Mouse (Mus musculus): ENCODE measurements at regions not wholly inside any gene's neighbourhood (a gene's known extent, or its start where the extent isn't known, plus 50 kb on each side); places are given as distances from the start of the nearest gene placed in this dataset.

DNA sequence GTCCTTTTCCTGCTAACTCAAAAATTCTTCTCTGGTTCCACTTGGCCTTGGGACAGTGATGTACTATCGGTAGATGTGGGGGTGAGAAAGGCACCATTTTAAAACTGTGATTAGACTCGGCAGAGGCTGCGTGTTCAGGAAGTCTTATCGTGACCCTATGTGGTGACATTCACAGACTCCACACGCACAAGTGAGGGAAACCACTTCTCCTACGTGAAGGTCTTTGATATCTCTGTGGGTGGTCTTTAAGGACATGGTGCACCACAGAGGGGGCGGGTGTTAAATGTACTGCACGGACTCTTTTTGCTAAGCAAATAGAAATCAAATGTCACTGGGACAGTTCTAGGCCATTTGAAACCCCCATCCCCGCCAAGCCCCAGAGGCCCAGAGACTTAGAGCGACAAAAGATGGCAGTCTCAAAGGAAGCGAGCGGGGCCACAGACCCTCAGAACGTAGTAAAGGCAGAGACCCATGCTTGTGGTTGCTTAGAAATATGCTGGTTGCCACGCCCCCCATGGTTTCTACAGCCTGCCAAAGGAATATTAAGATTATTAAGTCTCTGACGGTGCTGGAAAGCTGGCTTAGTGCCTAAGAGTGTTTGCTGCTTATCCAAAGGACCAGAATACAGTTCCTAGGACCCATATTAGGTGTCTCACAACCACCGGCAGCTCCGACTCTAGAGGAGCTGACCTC is 73.6 kb upstream of the Slc45a1 start:
- Histone ChIP-seq H3K9me3 (replicated peaks; ENCODE audit: insufficient read depth, low read length) (no peaks in the 10 kb centered on the region), H3K27ac (ENCODE audit: control insufficient read depth, low read depth, low read length) (no peak overlapping the region), H3K36me3 (ENCODE audit: control insufficient read depth in 1 of 2, insufficient read depth in 2 of 2, low read length in 2 of 2) (no peaks in the 10 kb centered on the region), H3K4me3 (ENCODE audit: control insufficient read depth in 1 of 2, insufficient read depth in 1 of 2, low read depth in 2 of 2, low read length in 2 of 2) (no peak overlapping the region), H3K4me1 (ENCODE audit: control insufficient read depth in 1 of 2, insufficient read depth in 2 of 2, low read length in 2 of 2) (peaks cover 0 to 7% of the 10 kb centered on the region in 2 experiments; a peak in 1 of 4 replicates), H3K27me3 (ENCODE audit: control insufficient read depth in 1 of 2, insufficient read depth in 2 of 2, low read length in 2 of 2) (no peaks in the 10 kb centered on the region), H3K9ac (ENCODE audit: control insufficient read depth, low read depth, low read length, poor library complexity, severe bottlenecking) (no peak overlapping the region), H3K79me2 (ENCODE audit: control insufficient read depth, insufficient read depth, low read length, poor library complexity) (no peaks in the 10 kb centered on the region)
- TF ChIP-seq CHD1 (IDR thresholded peaks at IDR 0.05; ENCODE audit: low read depth, low read length) = no peak
- TF ChIP-seq POLR2AphosphoS5 (IDR thresholded peaks at IDR 0.05; ENCODE audit: borderline replicate concordance, low read depth, low read length) = no peak
- TF ChIP-seq USF2 (IDR thresholded peaks at IDR 0.05; ENCODE audit: borderline replicate concordance in 1 of 2, insufficient read depth in 1 of 2, low read depth in 1 of 2, low read length in 2 of 2) = no peak
- no peak for TF ChIP-seq MAFK (IDR thresholded peaks at IDR 0.05; ENCODE audit: borderline replicate concordance, low read depth, low read length)
- no peak for TF ChIP-seq HCFC1 (IDR thresholded peaks at IDR 0.05; ENCODE audit: low read depth, low read length)
- no peak for TF ChIP-seq JUND (IDR thresholded peaks at IDR 0.05; ENCODE audit: low read depth, low read length)
- TF ChIP-seq BHLHE40 (IDR thresholded peaks at IDR 0.05; ENCODE audit: borderline replicate concordance, low read depth, low read length) = no peak
- no peak for TF ChIP-seq NRF1 (IDR thresholded peaks at IDR 0.05; ENCODE audit: insufficient read depth, low read depth, low read length, poor library complexity, severe bottlenecking)
- no peak for TF ChIP-seq POLR2AphosphoS2 (IDR thresholded peaks at IDR 0.05; ENCODE audit: low read length)
- TF ChIP-seq ELF1 (IDR thresholded peaks at IDR 0.05; ENCODE audit: low read depth, low read length) = no peak
- TF ChIP-seq RCOR1 (IDR thresholded peaks at IDR 0.05; ENCODE audit: low read depth, low read length) = no peak
- TF ChIP-seq GATA1 (IDR thresholded peaks at IDR 0.05; ENCODE audit: low read depth, low read length) = no peak
- TF ChIP-seq TCF12 (IDR thresholded peaks at IDR 0.05; ENCODE audit: low read depth, low read length) = no peak
- TF ChIP-seq MEF2A (IDR thresholded peaks at IDR 0.05; ENCODE audit: extremely low read depth, insufficient replicate concordance, low read depth, low read length, poor library complexity, severe bottlenecking) = no peak
- TF ChIP-seq ZNF384 (IDR thresholded peaks at IDR 0.05; ENCODE audit: low read depth, low read length) = no peak
- TF ChIP-seq ZMIZ1 (IDR thresholded peaks at IDR 0.05; ENCODE audit: low read depth, low read length) = no peak
- no peak for TF ChIP-seq RAD21 (IDR thresholded peaks at IDR 0.05; ENCODE audit: low read depth, low read length)
- TF ChIP-seq SIN3A (IDR thresholded peaks at IDR 0.05; ENCODE audit: low read length) = no peak
- DNase-seq (ENCODE audit: low read depth, low spot score) = no peak

DNA sequence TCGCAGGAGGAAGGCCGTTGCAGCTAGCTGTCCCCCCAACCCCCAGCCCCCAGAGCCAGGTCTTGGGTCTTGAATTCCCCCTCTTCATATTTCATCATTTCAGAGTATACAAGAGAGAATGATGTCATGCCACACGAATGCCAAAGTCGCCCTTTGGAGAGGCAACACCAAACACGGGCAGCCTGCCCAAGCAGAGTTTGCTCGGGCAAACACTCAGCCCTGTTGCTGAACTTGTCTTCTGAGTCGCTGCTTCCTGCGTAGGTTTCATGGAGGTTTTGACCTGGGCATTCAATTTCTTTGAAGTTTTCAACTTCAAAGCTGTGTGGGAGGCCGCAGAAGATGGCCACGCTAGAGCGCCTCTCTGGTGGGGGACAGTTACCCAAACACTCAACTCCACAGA is 72.8 kb upstream of the Slc45a1 start:
- no peak for DNase-seq (ENCODE audit: low read depth, low spot score)
- Histone ChIP-seq H3K9me3 (replicated peaks; ENCODE audit: insufficient read depth, low read length) (no peaks in the 10 kb centered on the region), H3K79me2 (ENCODE audit: control insufficient read depth, insufficient read depth, low read length, poor library complexity) (no peaks in the 10 kb centered on the region), H3K9ac (ENCODE audit: control insufficient read depth, low read depth, low read length, poor library complexity, severe bottlenecking) (no peak overlapping the region), H3K4me1 (ENCODE audit: control insufficient read depth in 1 of 2, insufficient read depth in 2 of 2, low read length in 2 of 2) (peaks cover 0 to 7% of the 10 kb centered on the region in 2 experiments; a peak in 1 of 4 replicates), H3K27ac (ENCODE audit: control insufficient read depth, low read depth, low read length) (no peak overlapping the region), H3K27me3 (ENCODE audit: control insufficient read depth in 1 of 2, insufficient read depth in 2 of 2, low read length in 2 of 2) (no peaks in the 10 kb centered on the region), H3K4me3 (ENCODE audit: control insufficient read depth in 1 of 2, insufficient read depth in 1 of 2, low read depth in 2 of 2, low read length in 2 of 2) (no peak overlapping the region), H3K36me3 (ENCODE audit: control insufficient read depth in 1 of 2, insufficient read depth in 2 of 2, low read length in 2 of 2) (no peaks in the 10 kb centered on the region)
- no peak for TF ChIP-seq ZNF384 (IDR thresholded peaks at IDR 0.05; ENCODE audit: low read depth, low read length)
- TF ChIP-seq USF1 (IDR thresholded peaks at IDR 0.05; ENCODE audit: low read depth, low read length) = no peak
- TF ChIP-seq MAFK (IDR thresholded peaks at IDR 0.05; ENCODE audit: borderline replicate concordance, low read depth, low read length) = no peak
- no peak for TF ChIP-seq MYC (IDR thresholded peaks at IDR 0.05; ENCODE audit: low read depth, low read length)
- no peak for TF ChIP-seq POLR2AphosphoS2 (IDR thresholded peaks at IDR 0.05; ENCODE audit: low read length)
- no peak for TF ChIP-seq MEF2A (IDR thresholded peaks at IDR 0.05; ENCODE audit: extremely low read depth, insufficient replicate concordance, low read depth, low read length, poor library complexity, severe bottlenecking)
